In the genomic region with DNA sequence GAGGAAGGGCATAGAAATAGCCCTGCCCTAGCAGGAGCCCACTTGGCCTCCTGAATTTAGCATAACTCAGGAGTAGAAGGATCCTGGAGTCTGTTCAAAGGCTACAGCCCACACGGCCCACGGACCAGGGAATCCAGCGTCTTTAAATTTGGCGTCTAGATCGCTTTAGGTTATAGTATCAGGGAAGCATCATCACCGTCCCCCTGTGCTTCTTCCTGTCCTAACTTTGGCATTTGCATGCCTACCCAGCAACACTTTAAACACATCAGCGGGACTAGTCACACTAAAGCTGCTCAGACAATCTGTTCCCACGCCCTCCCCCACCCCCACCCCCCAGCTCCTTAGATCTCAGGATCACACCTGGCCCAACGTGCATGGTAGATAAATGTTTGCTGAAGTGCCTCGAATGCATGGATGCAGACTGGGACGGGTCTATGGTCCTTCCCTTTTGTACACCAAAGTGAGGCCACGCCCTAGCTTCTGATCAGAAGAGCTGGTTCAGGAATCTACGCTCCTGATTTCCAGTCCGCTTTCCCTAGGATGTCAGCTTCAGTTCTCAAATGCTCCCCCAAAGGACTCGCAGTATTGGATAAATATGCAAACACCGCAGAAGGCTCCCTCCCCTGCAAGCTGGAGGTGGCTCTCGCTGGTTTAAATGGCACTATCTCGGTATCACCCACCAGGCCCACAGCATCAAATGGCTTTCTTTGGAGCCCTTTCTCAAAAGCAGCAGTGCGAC, we compare ENCODE assay signal across 16 mouse cellular contexts. TPM values are rescaled to one million over a fixed set of nuclear protein-coding genes. Genes with fewer than 3 reads are reported as not detected.
DNase-seq lines count a peak whose midpoint lies in the region; ATAC-seq and TF ChIP-seq lines count a peak whose summit lies in the region.
"Had no signal": no experiment of that assay in that cellular context is flagged by ENCODE, and none has a peak within 500 bp of the region (broad histone marks: within the 10 kb centered on the region; RNA-seq: fewer than 3 reads in every experiment).

No protein-coding gene starts in this region.

- no peaks in the 10 kb centered on the region for H3K9me3 ChIP-seq in hindbrain, embryonic 11.5 days (ENCODE audit: control insufficient read depth, low read length)
- no peaks in the 10 kb centered on the region for H3K9me3 ChIP-seq in midbrain, postnatal 0 days (ENCODE audit: low read length)
- H3K9me3 ChIP-seq: embryonic facial prominence, embryonic 12.5 days had no signal

- H3K4me3 ChIP-seq in hindbrain, embryonic 11.5 days (ENCODE audit: low read depth, low read length): no peak overlapping the region
- H3K4me3 ChIP-seq in midbrain, postnatal 0 days (ENCODE audit: low read depth, low read length): no peak overlapping the region
- H3K4me3 ChIP-seq: embryonic facial prominence, embryonic 12.5 days had no signal

- H3K4me2 ChIP-seq in hindbrain, embryonic 11.5 days (replicated peaks; ENCODE audit: low read depth, low read length): no peak overlapping the region
- no peak overlapping the region for H3K4me2 ChIP-seq in midbrain, postnatal 0 days (ENCODE audit: low read depth, low read length, poor library complexity, severe bottlenecking)
- H3K4me2 ChIP-seq: embryonic facial prominence, embryonic 12.5 days had no signal

- no peak for ATAC-seq in hindbrain, embryonic 11.5 days (ENCODE audit: low FRiP score)
- no peak for ATAC-seq in midbrain, postnatal 0 days (ENCODE audit: low FRiP score)
- no peak for ATAC-seq in megakaryocyte-erythroid progenitor cell, adult 5-6 weeks (replicated peaks; ENCODE audit: low FRiP score, low TSS enrichment, poor library complexity, severe bottlenecking)
- ATAC-seq: CD4-positive, CD25-positive, alpha-beta regulatory T cell, adult 4 months had no signal

- peaks cover 25% of the 10 kb centered on the region for H3K4me1 ChIP-seq in hindbrain, embryonic 11.5 days (replicated peaks; ENCODE audit: control insufficient read depth, insufficient read depth, low read length)
- H3K4me1 ChIP-seq in midbrain, postnatal 0 days (ENCODE audit: insufficient read depth, low read length): peaks cover 8% of the 10 kb centered on the region; the same call in 1 of the 2 replicates
- H3K4me1 ChIP-seq: embryonic facial prominence, embryonic 12.5 days had no signal

- H3K27me3 ChIP-seq in hindbrain, embryonic 11.5 days (ENCODE audit: control insufficient read depth, insufficient read depth, low read length): peaks cover 7% of the 10 kb centered on the region
- no peaks in the 10 kb centered on the region for H3K27me3 ChIP-seq in midbrain, postnatal 0 days (ENCODE audit: insufficient read depth, low read length)

- DNase-seq in layer of hippocampus, adult 8-10 months (ENCODE audit: low spot score in 2 of 2): peak; percentile 50 to 65
- no peak for DNase-seq in layer of hippocampus, postnatal 36 days
- DNase-seq in ZHBTc4 (ENCODE audit: low read depth, low spot score): peak; percentile 63
- peak; percentile 30 for DNase-seq in hindbrain, embryonic 11.5 days (ENCODE audit: low spot score)
- no peak for DNase-seq in midbrain, postnatal 0 days (ENCODE audit: low spot score)
- DNase-seq in cerebellum, postnatal 25 days: no peak
- DNase-seq: cerebellum, adult 18-20 months; heart, postnatal 36 days; kidney, adult 9 months had no signal

- 7% methylated on average over 19 of the region's 19 CpGs for WGBS in hindbrain, embryonic 11.5 days
- 20% methylated on average over 19 of the region's 19 CpGs for WGBS in midbrain, postnatal 0 days

- no peak overlapping the region for H3K27ac ChIP-seq in hindbrain, embryonic 11.5 days (ENCODE audit: low read depth, low read length)
- no peak overlapping the region for H3K27ac ChIP-seq in midbrain, postnatal 0 days (ENCODE audit: low read depth, low read length)
- H3K27ac ChIP-seq: embryonic facial prominence, embryonic 12.5 days had no signal

- peak overlapping the region; percentile 27; the same call in 1 of the 2 replicates for H3K9ac ChIP-seq in hindbrain, embryonic 11.5 days (ENCODE audit: low read depth, low read length)
- 0 out of 2 replicates have a peak overlapping the region, but pooled peaks have one; percentile 24 for H3K9ac ChIP-seq in midbrain, postnatal 0 days (replicated peaks; ENCODE audit: low read length, poor library complexity, severe bottlenecking)
- H3K9ac ChIP-seq: embryonic facial prominence, embryonic 12.5 days had no signal

- H3K36me3 ChIP-seq in hindbrain, embryonic 11.5 days (ENCODE audit: control insufficient read depth, insufficient read depth, low read length): no peaks in the 10 kb centered on the region
- H3K36me3 ChIP-seq in midbrain, postnatal 0 days (ENCODE audit: insufficient read depth, low read length): no peaks in the 10 kb centered on the region
- H3K36me3 ChIP-seq: embryonic facial prominence, embryonic 12.5 days had no signal

- no peak for TF ChIP-seq CTCF in midbrain, postnatal 0 days (IDR thresholded peaks at IDR 0.05)

RNA-seq across cellular contexts. Expression of gene Pla2g2c, which starts 33.0 kb away (rescaled TPM):
- under 1 TPM in 3 of 4 experiments, not detected in 1; 0.26 to 0.54 (median 0.32) TPM for total RNA-seq in layer of hippocampus, adult 8-10 months (2022)
- total RNA-seq in layer of hippocampus, postnatal 36 days (2021): under 1 TPM; 0.10 to 0.22 TPM
- polyA plus RNA-seq in hindbrain, embryonic 11.5 days (2014; fragmentation: Nextera tagmentation; extraction: Ambion mirVana): 0.48 and 0.68 TPM in 2 replicates
- total RNA-seq in midbrain, postnatal 0 days (2014; rRNA removed): 0.44 TPM in 1 of 2 replicates, not detected in the other
- polyA plus RNA-seq in midbrain, postnatal 0 days (2015; fragmentation: Nextera tagmentation; extraction: Ambion mirVana): 0.54 and 0.57 TPM in 2 replicates
- not detected in 2 replicates for total RNA-seq in megakaryocyte-erythroid progenitor cell, adult 5-6 weeks (2014; fragmentation: Nextera tagmentation)
- total RNA-seq in megakaryocyte-erythroid progenitor cell, adult 5-6 weeks (2017): not detected in 2 replicates
- total RNA-seq: megakaryocyte, adult 5-6 weeks had no signal
- polyA plus RNA-seq: CD4-positive, CD25-positive, alpha-beta regulatory T cell, adult 4 months; liver, embryonic 16.5 days; urinary bladder, adult 2 months had no signal

RNA-seq across cellular contexts. Expression of gene Ubxn10, which starts 45.4 kb away (rescaled TPM):
- total RNA-seq in layer of hippocampus, adult 8-10 months (2022): 1 to 10 TPM; 1.1 to 1.9 (median 1.5) TPM
- total RNA-seq in layer of hippocampus, postnatal 36 days (2021): 1 to 10 TPM in 1 of 2 experiments, under 1 TPM in 1; 0.80 to 1.2 TPM
- polyA plus RNA-seq in hindbrain, embryonic 11.5 days (2014; fragmentation: Nextera tagmentation; extraction: Ambion mirVana): 2.8 and 4.3 TPM in 2 replicates
- 5.4 and 9.6 TPM in 2 replicates for total RNA-seq in midbrain, postnatal 0 days (2014; rRNA removed)
- polyA plus RNA-seq in midbrain, postnatal 0 days (2015; fragmentation: Nextera tagmentation; extraction: Ambion mirVana): 3.5 and 4.3 TPM in 2 replicates
- not detected in 2 replicates for total RNA-seq in megakaryocyte-erythroid progenitor cell, adult 5-6 weeks (2014; fragmentation: Nextera tagmentation)
- not detected in 2 replicates for total RNA-seq in megakaryocyte-erythroid progenitor cell, adult 5-6 weeks (2017)
- total RNA-seq: megakaryocyte, adult 5-6 weeks had no signal
- polyA plus RNA-seq: CD4-positive, CD25-positive, alpha-beta regulatory T cell, adult 4 months had no signal

RNA-seq across cellular contexts. Expression of gene Vwa5b1, which starts 55.9 kb away (rescaled TPM):
- 1 to 10 TPM; 2.8 to 5.0 (median 3.6) TPM for total RNA-seq in layer of hippocampus, adult 8-10 months (2022)
- 1 to 10 TPM; 1.8 to 2.1 TPM for total RNA-seq in layer of hippocampus, postnatal 36 days (2021)
- 0.46 and 0.77 TPM in 2 replicates for polyA plus RNA-seq in hindbrain, embryonic 11.5 days (2014; fragmentation: Nextera tagmentation; extraction: Ambion mirVana)
- total RNA-seq in midbrain, postnatal 0 days (2014; rRNA removed): 8.8 and 16.9 TPM in 2 replicates
- polyA plus RNA-seq in midbrain, postnatal 0 days (2015; fragmentation: Nextera tagmentation; extraction: Ambion mirVana): 2.1 and 3.1 TPM in 2 replicates
- total RNA-seq in megakaryocyte-erythroid progenitor cell, adult 5-6 weeks (2014; fragmentation: Nextera tagmentation): not detected in 2 replicates
- 0.61 TPM in 1 of 2 replicates, not detected in the other for total RNA-seq in megakaryocyte-erythroid progenitor cell, adult 5-6 weeks (2017)
- total RNA-seq: heart, adult 8-10 months; heart, postnatal 36 days; megakaryocyte, adult 5-6 weeks had no signal
- polyA plus RNA-seq: CD4-positive, CD25-positive, alpha-beta regulatory T cell, adult 4 months; liver, embryonic 16.5 days had no signal

Comparison
In these comparisons a context has a peak if more than half of its experiments do, and no peak if none do; other contexts are left out.
1. DNase-seq: peak in layer of hippocampus, adult 8-10 months (2 of 2), ZHBTc4 (single experiment) and hindbrain, embryonic 11.5 days (single experiment); none in layer of hippocampus, postnatal 36 days (0 of 2), midbrain, postnatal 0 days (single experiment) and cerebellum, postnatal 25 days (0 of 2).